Mouse (Mus musculus): ENCODE results near the gene Hdac6.

Hdac6 gene

GRCm38 (mm10) chrX:7947108-7947899, at the start of gene Hdac6:
TSS of gene Hdac6 (minus strand) at chrX:7947889.
- DNase-seq = no peak

- no peak for DNase-seq
Measured at GRCm38 (mm10) chrX:7993068-7993735, 45.5 kb upstream of the Hdac6 start.

GRCm38 (mm10) chrX:7992379-7993067, 44.8 kb upstream of the Hdac6 start:
- no peak for DNase-seq

- DNase-seq = no peak
Measured at GRCm38 (mm10) chrX:7981368-7981767, 33.7 kb upstream of the Hdac6 start.

- no peak for DNase-seq
Measured at GRCm38 (mm10) chrX:7977892-7978291, 30.2 kb upstream of the Hdac6 start, which contains the start of gene Gata1. TSS of gene Gata1 (minus strand) at chrX:7978071.

- DNase-seq = no peak
Measured at GRCm38 (mm10) chrX:7971292-7971691, 23.6 kb upstream of the Hdac6 start.

GRCm38 (mm10) chrX:7968899-7969298, 21.2 kb upstream of the Hdac6 start:
- no peak for DNase-seq

- no peak for DNase-seq
Measured at GRCm38 (mm10) chrX:7968226-7968625, 20.5 kb upstream of the Hdac6 start.

- DNase-seq = no peak
Measured at GRCm38 (mm10) chrX:7967596-7968201, 20.0 kb upstream of the Hdac6 start.

GRCm38 (mm10) chrX:7966161-7966560, 18.5 kb upstream of the Hdac6 start:
- DNase-seq = no peak

- DNase-seq = peak; percentile 38
Measured at GRCm38 (mm10) chrX:7963829-7964626, 16.3 kb upstream of the Hdac6 start.

- no peak for DNase-seq
Measured at GRCm38 (mm10) chrX:7958868-7959267, 11.2 kb upstream of the Hdac6 start.

- no peak for DNase-seq
Measured at GRCm38 (mm10) chrX:7950091-7950490, 2.4 kb upstream of the Hdac6 start.

- peak; percentile 78 for DNase-seq
Measured at GRCm38 (mm10) chrX:7947900-7948492, 307 bp upstream of the Hdac6 start.

- no peak for DNase-seq
Measured at GRCm38 (mm10) chrX:7945618-7946017, 2.1 kb downstream of the Hdac6 start.

- DNase-seq = no peak
Measured at GRCm38 (mm10) chrX:7937667-7938066, 10.0 kb downstream of the Hdac6 start.

GRCm38 (mm10) chrX:7936874-7937273, 10.8 kb downstream of the Hdac6 start:
- no peak for DNase-seq

- DNase-seq = no peak
Measured at GRCm38 (mm10) chrX:7928270-7928790, 19.4 kb downstream of the Hdac6 start, which contains the start of gene Eras. TSS of gene Eras (minus strand) at chrX:7928607.

- DNase-seq = no peak
Measured at GRCm38 (mm10) chrX:7927116-7927515, 20.6 kb downstream of the Hdac6 start.

- no peak for DNase-seq
Measured at GRCm38 (mm10) chrX:7926266-7926665, 21.4 kb downstream of the Hdac6 start.

- DNase-seq = no peak
Measured at GRCm38 (mm10) chrX:7922032-7922431, 25.7 kb downstream of the Hdac6 start.
